Mouse (Mus musculus) monocyte, adult 2 months (primary cell): Measurements from ENCODE around the gene Syce2.
"Not testable (repeated sequence)": the region's sequence is repeated elsewhere in the genome, so short reads cannot be mapped to it uniquely, and the experiment has no call there.

Experiments used
- DNase-seq, 2 experiments: peaks; one replicate each; pipeline ENCODE4 v3.0.0; 2022; ENCODE audit warnings: low spot score in 2 of 2, low read depth in 1 of 2

Syce2 gene

DNA sequence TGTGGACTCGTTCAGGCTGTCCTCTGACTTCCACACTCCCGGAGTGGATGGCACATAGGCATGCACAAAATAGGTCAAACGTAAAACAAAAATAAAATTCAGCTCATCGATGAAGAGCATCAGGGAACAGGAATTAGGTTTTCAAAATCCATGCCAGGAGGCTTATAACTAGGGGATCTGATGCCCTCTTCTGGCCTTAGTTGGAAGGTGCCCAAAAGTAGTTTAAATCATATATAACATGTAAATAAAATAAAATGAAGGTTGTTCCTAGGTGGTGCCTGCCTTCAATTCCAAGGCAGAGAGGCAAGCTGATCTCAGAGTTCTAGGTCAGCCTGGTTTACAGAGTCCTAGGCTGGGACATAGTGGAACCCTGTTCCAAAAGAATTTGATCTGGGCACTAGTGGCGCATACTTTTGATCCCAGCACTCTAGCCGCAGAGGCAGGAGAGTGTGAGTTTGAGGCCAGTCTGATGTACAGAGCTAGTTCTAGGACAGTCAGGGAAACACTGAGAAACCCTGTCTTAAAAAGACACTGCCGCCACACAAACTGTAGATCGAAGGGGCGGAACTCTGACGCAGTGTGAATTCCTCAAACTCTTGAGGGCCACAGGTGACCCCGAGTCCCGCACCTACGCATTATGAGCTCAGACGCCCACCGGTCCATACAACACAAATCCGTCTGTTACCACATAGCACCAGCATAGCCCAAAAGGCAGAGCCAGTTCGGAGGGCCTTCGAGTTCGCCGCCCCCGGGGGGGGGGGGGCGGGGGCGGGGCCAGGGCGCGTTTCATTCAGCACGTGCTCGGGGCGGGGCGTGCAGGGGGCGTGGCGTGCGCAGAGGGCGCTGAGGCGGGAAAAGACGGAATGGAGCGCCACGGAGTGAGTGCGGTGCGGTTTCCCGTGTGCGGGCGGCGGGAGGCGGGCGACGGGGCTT is at the start of gene Syce2:
Gene Syce2, plus strand, starts transcription at position 736 of the 933 bp plus-strand sequence.
- peak in 1 of 2 experiments; percentile 77 for DNase-seq

- DNase-seq: no peak
Observed at GRCm38 (mm10) chr8:84822723-84823122, 49.2 kb upstream of the Syce2 start, which contains the start of gene Dand5. Dand5 (minus strand) TSS chr8:84822823.

GRCm38 (mm10) chr8:84823653-84824052 is 48.3 kb upstream of the Syce2 start:
- no peak for DNase-seq

DNA sequence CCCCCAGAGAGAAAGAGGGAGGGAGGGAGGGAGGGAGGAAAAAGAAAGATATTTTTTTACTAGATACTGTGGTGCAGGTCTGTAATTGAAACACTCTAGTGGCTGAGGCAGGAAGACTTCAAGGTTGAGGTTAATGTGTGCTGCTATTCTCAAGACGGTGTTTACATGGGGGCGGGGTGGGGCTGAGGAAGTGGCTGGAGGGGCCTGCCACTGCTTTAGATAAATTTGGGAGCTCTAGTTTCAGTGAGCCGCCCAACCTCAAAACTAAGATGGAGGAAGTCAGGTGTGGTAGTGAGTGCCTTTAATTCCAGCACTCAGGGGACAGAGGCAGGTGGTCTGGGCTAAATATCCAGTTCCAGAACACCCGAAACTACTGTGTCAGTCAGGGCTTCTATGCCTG is 46.3 kb upstream of the Syce2 start:
- no peak for DNase-seq

DNA sequence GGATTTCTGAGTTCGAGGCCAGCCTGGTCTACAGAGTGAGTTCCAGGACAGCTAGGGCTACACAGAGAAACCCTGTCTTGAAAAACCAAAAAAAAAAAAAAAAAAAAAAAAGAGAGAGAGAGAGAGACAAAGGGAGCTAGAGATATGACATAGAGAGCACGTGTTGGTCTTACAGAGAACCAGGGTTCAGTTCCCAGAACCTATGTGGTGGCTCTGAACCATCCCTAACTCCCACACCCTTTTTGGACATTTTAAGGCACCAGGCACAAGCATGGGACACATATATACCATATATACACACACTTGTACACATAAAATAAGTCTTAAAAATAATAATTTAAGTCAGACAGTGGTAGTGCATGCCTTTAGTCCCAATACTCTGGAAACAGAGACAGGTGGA is 45.4 kb upstream of the Syce2 start:
- not testable (repeated sequence) for DNase-seq

DNA sequence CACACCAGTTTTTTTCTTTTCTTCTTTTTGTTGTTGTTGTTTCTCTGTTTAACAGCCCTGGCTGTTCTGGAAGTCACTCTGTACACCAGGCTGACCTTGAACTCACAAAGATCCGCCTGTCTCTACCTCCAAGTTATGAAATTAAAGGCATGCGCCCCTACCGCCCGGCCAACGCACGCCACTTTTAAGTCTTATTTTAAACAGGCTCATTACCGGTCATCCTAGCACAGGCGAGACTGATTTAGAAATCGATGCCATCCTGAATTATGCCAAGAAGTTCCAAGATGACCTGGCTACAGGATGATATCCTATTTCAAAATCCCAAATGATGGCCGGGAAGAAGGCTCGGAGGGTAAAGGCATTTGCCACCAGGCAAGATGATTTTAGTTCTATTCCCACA is 40.4 kb upstream of the Syce2 start, which contains the start of gene Gadd45gip1:
Gene Gadd45gip1, plus strand, starts transcription at position 33 of the 400 bp plus-strand sequence.
- DNase-seq: peak in 1 of 2 experiments; percentile 59

DNA sequence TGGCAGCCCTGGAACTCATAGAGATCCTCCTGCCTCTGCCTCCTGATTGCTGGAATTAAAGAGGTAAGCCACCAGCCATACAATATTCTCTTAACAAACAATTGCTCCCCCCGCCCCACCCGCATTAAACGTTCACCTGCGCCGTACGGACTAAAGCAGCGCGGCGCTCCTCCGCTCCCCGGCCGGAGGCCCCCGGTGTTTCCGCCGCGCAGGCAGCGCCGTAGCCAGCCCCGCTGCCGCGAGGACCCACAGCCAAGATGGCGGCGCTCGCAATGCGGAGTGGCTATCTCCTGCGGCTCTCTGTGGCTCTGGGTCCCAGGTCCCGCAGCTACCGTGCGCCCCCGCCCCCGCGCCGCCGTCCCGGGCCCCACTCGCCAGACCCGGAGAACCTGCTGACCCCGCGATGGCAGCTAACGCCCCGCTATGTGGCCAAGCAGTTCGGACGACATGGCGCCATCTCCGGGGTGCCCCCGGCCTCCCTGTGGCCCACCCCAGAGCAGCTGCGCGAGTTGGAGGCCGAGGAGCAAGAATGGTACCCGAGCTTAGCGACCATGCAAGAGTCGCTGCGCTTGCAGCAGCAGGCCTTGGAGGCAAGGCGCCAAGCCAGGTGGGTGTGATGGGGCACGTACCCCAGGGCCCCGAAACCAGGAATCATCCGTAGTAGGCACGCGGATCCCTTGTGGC is 39.7 kb upstream of the Syce2 start:
- DNase-seq: peak in 1 of 2 experiments; percentile 53

DNA sequence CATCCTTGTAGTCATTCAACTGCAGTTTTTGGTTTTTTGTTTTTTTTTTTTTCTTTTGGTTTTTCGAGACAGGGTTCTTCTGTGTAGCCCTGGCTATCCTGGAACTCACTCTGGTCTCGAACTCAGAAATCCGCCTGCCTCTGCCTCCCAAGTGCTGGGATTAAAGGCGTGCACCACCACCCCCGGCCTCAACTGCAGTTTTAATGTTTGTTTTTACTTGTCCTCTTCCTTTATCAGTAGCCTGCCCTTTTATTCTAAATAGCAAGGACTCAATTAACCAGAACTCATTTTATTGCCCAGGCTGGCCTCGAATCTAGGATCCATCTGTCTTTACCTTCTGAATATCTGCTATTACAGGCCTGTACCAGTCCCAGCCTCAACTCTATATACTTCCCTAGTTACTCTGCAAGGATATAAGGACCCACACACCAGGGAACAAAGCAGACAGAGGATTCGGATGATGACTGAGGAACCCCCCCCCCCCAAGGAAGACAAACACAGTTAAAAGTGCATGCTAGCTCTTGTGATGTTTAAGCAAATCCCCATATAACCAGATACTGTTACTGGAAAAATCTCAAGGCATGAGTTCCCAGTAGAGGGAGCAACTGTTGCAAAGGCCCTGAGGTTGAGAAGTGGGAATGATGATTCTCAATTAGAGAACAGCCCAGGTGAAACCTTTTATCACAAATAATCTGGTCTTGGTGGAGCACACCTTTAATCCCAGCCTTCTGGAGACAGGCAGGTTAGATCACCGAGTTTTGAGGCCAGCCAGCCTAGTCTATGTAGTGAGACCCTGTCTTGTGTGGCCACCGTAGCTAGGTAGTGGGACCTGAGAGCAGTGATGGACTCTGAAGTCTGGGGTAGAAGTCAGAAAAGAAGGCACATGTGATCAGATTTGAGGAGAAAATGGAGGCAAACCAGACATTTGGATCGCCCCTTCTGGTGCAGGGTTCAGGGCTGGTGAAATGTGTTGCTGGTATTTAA is 38.9 kb upstream of the Syce2 start:
- DNase-seq: no peak

DNA sequence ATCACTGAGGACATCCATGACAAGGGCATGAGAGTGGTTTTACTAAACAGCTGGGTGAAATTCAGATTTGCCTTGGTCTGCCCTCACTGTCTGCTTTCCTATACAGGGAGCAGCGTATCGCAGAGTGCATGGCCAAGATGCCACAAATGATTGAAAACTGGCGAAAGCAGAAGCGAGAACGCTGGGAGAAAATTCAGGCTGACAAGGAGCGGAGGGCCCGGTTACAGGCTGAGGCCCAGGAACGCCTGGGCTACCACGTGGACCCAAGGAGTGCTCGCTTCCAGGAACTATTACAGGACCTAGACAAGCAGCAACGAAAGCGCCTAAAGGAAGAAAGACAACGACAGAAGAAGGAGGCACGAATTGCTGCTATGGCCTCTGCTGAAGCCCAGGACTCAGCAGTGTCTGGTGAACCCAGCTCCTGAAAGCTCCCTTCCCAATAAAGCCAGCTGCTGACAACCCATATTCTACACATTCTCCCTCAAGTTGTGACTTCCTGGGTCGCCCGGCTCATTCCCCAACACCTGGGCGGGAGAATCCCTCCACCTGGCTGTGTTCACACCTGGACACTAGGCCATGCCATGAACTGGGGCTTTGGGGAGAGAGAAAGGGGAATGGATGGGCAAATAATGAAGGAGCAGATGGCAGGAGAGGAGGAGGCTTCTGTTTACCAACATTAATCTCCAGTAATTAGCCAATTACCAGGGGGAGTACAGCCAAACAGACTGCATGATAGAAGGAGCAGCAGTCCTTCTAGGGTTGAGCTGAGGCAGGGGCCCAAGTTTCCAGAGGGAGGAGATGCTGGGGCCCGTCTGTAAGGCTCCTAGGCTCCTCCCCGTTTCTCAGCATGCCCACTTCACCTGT is 37.7 kb upstream of the Syce2 start:
- DNase-seq: no peak

GRCm38 (mm10) chr8:84834866-84835855 is 36.8 kb upstream of the Syce2 start:
- DNase-seq: no peak

DNA sequence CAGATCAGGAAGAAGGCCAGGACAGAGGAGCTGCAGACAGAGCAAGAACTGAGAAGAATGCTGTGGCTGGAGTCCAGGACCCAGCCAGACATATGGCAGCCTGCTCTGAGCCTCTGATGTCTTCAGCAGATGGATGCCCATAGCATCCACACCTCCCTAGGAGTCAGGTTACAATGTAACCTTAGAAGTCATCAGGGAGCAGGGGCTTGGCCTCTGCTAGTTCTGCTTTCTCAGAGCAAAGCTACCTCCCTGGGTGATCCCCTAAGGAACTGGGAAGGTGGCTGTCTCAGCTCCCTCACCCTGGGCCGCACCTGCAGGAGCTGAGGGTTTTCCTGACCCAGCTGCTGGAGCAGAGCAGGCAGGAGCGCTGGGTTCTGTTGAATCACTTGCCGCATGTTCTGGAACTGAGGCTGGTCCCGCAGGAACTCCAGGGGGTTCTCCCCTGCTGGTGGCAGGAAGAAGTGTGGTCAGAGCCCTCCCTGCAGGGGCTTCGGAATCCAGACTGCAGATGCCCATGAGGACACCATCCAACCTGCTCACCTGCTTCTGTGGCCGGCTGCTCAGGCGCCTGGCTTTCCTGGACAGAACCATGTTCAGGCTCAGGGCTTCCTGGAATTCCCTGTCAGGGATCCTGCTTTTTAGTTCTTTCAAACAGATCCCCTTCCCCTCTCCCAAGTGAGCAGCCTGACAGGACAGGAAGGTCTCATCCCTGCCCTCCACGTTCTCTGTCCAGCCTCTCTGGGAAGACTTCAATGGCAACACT is 34.6 kb upstream of the Syce2 start:
- no peak for DNase-seq

DNA sequence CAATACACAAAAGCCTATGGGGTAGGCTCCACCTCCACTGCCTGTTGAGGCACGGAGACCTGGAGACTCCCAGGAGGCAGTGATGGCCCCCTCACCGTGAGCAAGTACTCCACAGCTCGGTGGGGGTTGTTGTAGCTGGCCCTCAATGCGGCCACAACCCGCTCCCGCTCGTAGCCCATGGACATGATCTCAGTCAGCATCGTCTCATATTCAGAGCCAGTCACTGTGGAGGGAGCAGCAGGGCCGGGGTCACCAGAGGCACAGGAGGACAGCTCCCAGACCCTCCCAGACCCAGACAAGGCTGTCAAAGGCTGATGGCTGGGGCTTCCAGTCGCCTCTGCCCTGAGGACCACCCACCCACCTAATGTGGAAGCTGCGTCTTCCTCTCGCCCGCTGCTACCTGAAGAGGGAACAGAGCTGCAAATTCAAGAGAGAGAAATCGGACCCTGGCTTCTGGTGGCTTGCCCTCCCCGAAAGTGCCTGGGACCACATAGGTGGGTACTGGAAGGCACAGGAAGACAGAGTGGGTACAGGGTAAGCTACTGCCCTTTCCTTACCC is 33.9 kb upstream of the Syce2 start:
- DNase-seq: no peak

GRCm38 (mm10) chr8:84838513-84838912 is 33.4 kb upstream of the Syce2 start:
- no peak for DNase-seq

GRCm38 (mm10) chr8:84839411-84839810 is 32.5 kb upstream of the Syce2 start:
- no peak for DNase-seq

DNA sequence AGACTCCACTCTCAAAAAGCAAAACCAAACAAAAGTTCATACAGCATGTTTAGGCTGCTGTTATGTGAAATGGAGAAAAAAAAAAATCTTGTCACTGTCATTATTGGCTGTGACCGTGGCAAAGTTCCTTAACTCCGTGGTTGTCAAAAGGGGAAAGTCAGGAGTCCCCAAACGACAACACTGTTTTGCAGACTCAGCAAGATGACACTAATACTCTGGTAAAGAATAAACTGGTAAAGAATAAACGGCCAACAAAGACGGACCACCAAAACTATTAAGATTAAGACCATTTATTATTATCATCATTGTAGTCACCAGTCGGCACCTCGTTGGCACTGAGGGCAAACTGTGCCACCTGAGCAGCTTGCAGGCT is 32.0 kb upstream of the Syce2 start:
- no peak for DNase-seq

DNA sequence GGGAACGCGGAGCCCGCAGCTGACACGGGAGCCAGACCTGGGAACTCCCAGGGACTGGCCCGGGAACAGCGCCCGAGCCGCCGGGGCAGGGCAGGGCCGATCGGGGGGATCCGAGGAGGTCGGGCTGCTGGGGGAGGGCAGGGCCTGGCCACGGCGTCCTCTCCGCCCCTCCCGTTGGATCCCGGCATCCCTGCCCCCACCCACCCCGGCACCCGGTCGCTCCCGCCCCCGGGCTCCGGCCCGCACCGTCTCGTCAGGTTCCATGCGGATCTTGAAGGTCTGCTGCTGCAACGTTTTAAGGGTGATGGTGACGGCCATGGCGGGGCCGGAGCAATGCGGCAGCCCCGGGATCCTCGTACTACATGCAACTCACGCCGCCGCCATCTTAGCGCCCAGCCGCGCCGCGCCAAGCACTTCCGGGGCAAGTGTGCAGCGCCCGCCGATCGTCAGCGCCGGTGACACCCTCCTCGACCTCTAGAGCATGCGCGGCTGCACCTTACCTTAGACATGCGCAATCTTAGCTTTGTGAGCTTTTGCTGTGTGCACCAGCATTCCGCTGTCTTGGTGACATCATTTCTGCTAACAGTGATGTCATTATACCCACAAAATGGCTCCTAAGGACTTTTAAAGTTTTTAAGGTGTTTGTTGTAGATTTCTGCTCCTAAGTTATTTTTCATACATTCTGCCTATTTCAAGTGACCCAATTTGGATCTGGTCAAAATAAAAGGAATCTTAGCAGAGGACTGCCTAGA is 31.5 kb upstream of the Syce2 start, which contains the start of gene Rad23a:
Gene Rad23a, minus strand, starts transcription at position 418 of the 752 bp plus-strand sequence.
- DNase-seq: peak; percentile 84 to 87

DNA sequence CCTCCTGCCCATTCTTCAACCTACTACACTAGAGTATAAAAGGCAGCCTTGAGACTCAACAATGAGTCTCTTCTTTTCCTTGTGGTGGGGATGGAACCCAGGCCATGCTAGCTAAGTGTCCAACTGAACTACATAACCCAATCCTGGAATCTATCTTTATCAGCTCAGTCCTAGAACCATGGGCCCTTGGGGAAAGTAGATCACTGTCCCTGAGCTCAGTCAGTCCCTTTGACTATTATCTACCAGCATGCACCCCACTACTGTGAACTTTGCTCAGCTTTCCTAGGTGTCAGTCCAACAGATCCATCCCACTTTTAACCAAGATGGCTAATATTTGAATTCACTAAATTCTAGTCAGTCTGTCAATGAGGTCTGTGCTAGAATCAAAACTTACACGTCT is 30.4 kb upstream of the Syce2 start:
- no peak for DNase-seq
